Mouse (Mus musculus) layer of hippocampus, adult 9-11 months (tissue): ENCODE results near the gene Slc18b1.

ENCODE experiments used
- DNase-seq: peaks from one replicate; pipeline ENCODE4 v3.0.0; 2022

Gene Slc18b1

GRCm38 (mm10) chr10:23811635-23812437 lies 15.1 kb downstream of the Slc18b1 start:
- DNase-seq, result peak; percentile 50

DNA sequence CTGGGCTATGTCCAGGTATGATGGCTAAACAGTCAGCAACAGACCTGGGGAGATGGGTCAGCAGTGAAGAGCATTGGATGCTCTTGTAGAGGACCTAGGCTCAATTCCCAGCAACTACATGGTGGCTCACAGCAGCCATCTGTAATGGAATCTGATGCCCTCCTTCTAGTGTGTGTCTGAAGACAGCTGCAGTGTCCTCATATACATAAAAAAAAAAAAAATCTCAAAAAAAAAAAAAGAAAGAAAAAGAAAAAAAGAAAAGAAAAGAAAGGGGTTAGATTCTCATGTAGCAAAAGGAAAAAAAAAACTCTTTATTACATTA lies 15.6 kb downstream of the Slc18b1 start:
- DNase-seq, result no peak

DNA sequence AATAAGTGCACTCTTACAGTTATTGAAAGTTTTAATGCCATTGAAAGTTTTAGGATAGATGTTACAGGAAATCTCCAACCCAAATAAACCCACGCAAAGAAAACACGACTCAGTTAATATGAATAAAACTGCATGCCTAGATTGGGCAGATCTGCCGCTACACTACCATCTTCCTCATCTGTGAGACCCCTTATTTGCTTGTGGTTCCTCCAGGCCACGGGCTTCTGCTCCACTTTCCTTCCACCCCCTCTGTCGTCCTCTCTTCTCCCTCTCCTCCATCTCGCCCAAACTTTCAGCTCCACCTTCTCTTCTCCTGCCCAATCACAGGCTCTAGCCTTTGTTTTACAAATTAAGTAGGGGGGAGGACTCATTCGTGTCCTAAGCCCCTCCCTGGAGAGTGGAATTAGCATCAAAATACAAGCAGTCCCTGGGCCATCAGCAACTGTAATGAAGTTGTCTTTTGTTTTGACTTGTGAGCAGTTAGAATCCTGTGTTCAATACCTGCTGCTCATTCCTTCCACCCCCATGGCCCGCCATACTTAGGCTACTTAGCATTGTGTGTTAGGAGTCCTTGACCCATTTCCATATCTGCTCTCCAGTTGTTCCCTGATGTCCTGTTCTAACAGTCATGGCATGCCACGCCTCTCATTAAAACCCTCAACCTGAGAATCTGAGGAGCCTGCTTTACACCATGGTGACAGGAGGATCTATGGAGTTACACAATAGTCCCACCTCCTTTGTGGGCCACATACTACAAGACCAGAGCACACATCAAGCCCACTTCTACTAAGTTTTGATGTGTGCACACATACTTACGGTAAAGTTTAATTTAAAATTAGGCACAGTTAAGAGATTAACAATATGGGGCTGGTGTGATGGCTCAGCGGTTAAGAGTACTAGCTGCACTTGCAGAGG lies 16.3 kb downstream of the Slc18b1 start:
- no peak for DNase-seq

DNA sequence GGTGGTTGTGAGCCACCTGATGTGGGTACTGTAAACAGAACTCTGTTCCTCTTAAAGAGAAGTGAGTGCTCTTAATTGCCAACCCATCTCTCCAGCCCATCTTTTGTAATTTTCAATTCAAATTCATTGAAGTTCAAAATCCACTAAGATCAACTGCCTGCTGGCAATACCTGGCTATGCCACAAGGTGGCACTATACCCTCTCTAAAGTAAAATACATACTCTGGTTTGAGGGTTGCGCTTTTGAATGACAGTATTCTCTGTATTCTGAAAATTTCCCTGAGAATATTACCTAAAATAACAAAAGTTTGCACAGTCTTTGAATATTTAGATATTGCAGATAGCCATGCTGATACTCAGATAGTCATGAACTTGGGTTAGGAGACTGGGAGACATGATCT lies 18.4 kb downstream of the Slc18b1 start:
- DNase-seq, result peak; percentile 56

DNA sequence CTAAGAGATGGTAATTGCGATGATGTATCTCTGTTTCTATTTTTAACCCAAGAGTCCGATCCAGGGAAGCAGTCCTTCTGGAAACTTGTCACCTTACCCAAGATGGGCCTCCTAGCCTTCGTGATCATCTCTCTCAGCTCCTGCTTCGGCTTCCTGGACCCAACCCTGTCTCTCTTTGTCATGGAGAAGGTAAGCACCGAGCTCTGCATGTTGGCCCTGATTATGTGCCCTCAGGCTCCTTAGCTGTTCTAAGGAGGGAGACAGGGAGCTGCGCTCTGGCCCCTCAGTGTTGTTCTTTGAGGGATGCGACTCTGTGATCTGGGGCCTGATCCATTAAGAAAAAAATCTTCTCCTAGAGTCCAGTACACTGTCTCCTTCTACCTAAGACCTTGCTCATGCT lies 19.5 kb downstream of the Slc18b1 start:
- no peak for DNase-seq

DNA sequence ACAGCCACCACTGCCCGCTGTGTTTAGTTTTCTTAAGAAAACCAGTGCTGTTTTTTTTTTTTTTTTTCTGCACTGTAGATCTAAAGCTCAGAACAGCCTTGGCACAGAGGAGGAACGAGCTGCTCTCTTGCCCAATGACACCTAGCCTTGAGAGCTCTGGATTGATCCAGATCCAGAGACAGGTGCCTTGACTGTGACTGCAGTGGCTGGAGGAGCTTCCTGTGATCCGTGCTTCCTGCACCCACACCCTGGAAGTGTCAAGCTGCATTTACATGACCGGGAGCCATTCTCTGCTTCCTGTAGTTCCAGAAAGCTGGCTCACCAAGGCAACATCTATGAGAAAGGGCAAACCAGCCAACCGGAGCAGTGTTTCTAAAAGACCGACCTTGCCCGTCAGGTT lies 29.7 kb downstream of the Slc18b1 start:
- DNase-seq, result no peak

GRCm38 (mm10) chr10:23836003-23836964 lies 39.5 kb downstream of the Slc18b1 start:
- DNase-seq, result no peak

- no peak for DNase-seq
Observed at GRCm38 (mm10) chr10:23837115-23837514, 40.3 kb downstream of the Slc18b1 start.

- no peak for DNase-seq
Observed at GRCm38 (mm10) chr10:23838910-23839309, 42.1 kb downstream of the Slc18b1 start.

GRCm38 (mm10) chr10:23839368-23839767 lies 42.6 kb downstream of the Slc18b1 start:
- no peak for DNase-seq

GRCm38 (mm10) chr10:23840496-23840895 lies 43.7 kb downstream of the Slc18b1 start:
- DNase-seq, result no peak

DNA sequence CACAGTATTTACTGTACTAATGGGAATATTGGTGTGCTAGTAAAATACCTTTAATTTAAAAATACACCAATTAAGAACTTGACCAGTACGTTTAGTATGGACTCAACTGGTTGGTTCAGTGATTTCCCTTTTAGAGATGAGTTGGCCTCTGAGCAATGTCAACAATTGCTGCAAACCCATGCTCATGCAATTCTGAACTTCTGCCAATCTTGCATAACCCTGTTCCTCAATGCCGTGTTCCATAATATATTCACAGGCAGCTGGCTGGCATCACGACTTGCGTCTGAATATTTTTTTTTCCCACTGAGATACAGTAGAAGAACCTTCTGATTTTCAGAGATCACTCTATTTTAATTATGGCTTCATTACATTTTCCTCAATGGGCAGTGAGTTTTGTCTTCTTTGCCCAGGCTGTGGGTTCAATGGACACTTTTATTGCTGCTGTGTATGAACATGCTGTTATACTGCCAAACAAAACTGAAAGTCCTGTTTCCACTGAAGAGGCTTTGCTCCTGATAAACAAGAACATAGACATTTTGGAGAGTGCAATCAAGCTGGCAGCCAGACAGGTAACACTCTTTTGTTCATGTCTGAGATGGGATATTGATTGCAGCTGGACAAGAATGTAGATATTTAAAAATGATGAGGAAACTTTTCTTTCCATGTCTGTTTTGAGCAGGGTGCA lies 54.6 kb downstream of the Slc18b1 start, which contains the start of gene Vnn3:
Gene Vnn3 (plus strand): TSS at position 235 of the 685 bp plus-strand sequence.
- no peak for DNase-seq

DNA sequence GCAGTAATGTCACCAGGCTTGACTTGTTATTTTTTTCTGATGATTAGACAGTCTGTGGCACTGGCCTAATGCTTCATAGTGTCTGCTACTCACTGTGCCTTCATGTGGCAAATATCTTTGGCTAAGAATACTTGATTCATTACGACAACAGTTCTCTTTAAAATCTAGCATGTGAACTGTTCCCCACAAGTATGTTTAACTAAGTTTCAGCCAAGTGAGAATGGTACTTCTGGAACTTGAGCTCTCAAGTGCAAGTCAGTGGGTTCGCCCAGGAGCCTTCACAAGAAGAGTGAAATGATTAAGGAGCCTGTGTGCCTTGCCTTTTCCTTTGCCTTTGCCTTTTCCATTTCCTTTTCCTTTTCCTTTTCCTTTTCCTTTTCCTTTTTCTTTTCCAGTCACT lies 55.3 kb downstream of the Slc18b1 start:
- DNase-seq, result no peak

- DNase-seq, result no peak
Observed at GRCm38 (mm10) chr10:23864362-23865312, 67.9 kb downstream of the Slc18b1 start.
